Mouse (Mus musculus) regulatory T cell (primary cell): ENCODE results near the gene H2-DMa.

Experiments
- in situ Hi-C: fragments of 300-600 bp; cut with MboI, MseI; formaldehyde crosslinking; loops from one replicate; pipeline ENCODE4 v1.15.1; 2025; ENCODE audit warnings: high pct_unique_total_duplicates

The H2-DMa gene

DNA sequence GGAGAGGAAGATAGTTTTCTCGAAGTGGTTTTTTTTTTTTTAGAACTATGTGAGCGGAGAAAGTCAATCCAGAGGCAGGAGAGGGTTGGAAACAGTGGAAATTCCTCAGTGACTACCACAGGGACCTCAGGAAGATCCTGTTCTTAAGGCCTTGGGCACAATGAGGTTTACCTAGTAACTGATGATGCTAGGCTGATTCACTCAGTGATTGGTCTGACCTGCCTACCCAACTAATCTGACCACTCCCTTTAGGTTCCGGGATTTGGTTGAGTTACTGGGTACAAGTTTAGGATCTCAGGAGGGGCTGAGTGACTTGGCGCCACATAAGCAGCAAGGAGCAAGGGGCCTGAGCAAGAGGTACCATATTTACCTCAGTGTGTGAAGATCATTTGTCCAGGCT is 33.6 kb downstream of the H2-DMa start, which contains the start of gene H2-DMb1:
TSS of gene H2-DMb1 (plus strand) at position 150 of the 400 bp plus-strand sequence.
- in situ Hi-C loops, result no loop called here

GRCm38 (mm10) chr17:34155534-34155933 is 36.2 kb downstream of the H2-DMa start:
- in situ Hi-C loops, result no loop called here

DNA sequence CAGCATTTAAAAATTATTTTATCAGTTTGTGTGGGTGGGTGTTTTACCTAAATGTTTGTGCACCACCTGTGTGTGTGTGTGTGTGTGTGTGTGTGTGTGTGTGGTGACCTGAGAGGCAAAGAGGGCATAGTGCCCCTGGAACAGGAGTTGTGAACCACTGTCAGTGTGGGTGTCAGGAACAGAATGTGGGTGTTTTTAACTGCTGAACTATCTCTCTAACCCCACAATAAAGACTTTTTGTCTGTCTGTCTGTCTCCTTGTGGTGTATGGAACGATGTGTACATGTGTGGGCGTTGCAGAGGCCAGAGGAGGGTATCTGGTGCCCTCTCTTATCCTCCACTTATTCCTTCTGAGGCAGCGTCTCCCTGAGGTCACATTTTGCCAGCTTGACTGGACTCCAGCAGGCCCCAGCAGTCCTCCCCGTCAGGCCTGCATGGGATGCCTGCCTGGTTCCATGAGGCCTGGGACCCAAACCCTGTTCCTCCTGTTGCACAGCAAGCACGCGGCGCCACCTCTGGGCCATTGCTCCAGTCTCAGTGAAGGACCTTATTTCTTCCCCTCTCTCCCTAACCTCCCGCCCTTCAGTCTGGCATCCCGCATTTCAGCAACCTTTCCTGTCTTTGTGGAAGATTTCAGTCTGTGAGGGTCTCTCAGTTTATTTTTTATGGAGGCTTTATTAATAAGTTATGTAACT is 45.0 kb downstream of the H2-DMa start:
- in situ Hi-C loops, result no loop called here

DNA sequence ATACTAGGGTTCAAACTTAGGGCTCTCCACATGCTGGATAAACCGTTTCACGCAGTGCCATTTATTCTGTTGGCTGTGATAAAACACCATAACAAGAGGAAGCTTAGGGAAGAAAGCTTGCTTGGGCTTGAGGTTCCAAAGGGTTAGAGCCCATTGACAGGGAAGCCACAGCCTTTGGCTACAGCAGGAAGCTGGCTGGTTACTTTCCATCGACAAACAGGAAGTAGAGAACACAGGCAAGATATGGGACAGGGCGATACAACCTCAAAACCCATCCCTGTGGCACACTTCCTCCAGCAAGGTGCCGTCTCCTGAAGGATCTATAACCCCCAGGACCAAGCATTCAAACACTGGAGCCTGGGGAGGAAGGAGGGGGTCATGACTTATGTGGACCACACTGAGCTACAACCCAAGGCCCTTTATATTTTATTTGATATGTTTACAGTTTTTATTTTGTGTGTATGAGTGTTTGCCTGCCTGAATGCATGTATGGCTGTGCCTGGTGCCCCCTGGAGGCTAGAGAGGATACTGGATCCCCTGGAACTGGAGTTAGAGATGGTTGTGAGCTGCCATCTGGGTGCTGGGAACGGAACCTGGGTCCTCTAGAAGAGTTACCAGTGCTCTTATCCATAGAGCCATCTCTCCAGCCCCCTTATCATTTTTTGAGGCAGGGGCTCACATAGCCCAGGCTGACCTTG is 45.8 kb downstream of the H2-DMa start:
- in situ Hi-C loops, result loop anchor here (5.0 kb wide), 2 partner anchors 33 to 73 kb away; partner anchors contain the start of gene H2-Oa

DNA sequence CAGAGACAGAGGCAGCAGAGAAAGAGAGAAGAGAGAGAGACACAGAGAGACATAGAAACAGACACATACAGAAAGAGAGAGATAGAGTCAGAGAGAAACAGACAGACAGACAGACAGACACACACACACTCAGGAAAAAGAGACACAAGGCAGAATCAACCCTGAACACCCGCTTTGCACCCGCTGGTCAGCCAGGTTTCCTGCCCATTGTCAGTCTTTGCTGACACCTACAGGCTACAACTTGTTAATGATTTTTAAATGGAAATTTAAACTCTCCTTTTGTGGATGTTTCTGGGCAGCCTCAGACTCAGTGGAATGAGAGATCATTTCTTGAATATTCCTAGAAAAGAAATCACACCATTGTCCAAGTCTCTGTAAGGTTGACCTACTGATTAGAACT is 49.9 kb downstream of the H2-DMa start:
- in situ Hi-C loops, result loop anchor here (5.0 kb wide), 2 partner anchors 37 to 77 kb away; partner anchors contain the start of gene H2-Oa

DNA sequence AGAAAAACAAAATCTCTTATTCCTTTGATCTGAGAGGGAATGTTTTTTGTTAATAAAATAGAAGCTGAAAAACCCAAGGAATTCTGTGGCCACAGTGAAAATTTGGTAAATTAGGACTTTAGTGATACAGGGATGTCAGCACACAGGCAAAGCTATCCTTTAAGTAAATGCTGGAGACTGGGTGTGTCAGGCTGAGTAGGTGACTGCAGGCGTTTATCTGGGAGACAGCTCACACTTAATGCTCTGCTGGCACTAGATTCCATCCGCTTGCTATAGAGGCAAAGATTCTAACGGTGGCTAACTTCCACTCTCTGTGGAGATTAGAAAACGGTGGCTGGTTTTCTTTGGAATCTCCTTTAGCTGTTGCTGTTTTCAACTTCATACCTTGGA is 51.1 kb downstream of the H2-DMa start:
- in situ Hi-C loops, result loop anchor here (5.0 to 10.0 kb wide), 3 partner anchors 42 to 234 kb away; partner anchors contain the start of gene H2-Ob

DNA sequence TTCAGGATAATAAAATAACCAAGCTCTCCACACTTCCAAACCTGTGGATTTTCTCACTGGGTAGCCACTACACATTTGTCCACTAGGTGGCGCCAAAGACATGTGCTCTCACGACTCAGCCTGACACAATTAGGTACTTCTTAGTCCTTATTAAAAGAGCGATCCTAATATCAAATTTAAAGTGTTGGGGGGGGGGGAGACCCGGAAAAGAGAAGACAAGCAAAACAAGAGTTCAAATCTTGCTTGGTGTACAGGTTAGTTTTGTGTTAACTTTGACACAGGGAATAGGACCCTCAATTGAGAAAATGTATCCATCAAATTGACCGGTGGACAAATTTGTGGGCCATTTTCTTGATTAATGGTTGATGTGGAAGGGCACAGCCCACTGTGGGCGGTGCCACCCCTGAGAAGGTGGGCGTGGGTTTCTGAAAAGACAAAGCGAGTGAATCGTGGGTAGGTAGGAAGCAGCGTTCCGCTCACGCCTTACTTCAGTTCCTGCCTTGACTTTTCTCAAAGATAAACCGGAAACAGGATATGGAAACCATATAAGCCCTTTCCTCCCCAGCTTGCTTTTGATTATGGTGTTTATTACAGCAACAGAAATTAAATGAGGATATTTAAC is 51.6 kb downstream of the H2-DMa start:
- in situ Hi-C loops, result loop anchor here (5.0 to 10.0 kb wide), 3 partner anchors 41 to 234 kb away; partner anchors contain the start of gene H2-Ob

DNA sequence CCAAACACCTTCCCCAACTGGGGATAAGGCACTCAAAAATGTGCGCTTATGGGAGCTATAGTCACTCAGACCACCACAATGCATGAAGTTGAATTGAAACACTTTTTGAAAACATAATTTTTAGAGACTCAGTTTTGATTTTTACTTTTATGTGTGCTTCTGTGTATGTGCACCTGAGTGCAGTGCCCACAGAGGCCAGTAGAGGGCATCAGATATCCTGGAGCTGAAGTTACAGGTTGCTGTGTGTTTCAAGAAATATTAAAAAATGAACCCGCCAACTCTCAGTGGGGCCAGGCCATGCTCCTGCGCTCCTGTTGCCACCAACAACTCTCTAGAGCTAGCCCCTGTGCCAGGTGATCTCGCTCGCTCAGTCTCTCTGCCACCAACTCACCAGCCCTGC is 53.2 kb downstream of the H2-DMa start:
- in situ Hi-C loops, result loop anchor here (5.0 to 10.0 kb wide), 3 partner anchors 40 to 232 kb away; partner anchors contain the start of gene H2-Ob

- in situ Hi-C loops, result loop anchor here (5.0 to 10.0 kb wide), 3 partner anchors 38 to 231 kb away; partner anchors contain the start of gene H2-Ob
Observed at GRCm38 (mm10) chr17:34174075-34174474, 54.7 kb downstream of the H2-DMa start.

DNA sequence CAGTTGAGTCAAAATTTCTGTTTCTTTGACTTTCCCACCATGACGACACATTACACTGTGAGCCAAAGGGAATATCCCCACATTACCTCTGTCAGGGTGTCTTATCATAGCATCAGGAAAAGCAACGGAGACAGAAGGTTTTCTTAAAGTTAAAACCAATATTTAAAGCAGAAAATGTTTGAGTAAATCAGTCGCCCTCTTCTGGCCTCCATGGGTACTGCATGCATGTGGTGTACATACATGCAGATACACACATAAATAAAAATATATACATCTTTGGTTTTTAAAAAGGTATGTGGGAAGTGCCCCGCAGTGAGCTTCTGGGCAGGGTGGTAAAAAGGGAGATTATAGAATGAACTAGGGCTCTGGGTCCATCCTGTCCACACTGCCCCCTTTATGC is 57.8 kb downstream of the H2-DMa start:
- in situ Hi-C loops, result loop anchor here (10.0 kb wide), 1 partner anchor 228 kb away; no protein-coding TSS in a partner anchor

DNA sequence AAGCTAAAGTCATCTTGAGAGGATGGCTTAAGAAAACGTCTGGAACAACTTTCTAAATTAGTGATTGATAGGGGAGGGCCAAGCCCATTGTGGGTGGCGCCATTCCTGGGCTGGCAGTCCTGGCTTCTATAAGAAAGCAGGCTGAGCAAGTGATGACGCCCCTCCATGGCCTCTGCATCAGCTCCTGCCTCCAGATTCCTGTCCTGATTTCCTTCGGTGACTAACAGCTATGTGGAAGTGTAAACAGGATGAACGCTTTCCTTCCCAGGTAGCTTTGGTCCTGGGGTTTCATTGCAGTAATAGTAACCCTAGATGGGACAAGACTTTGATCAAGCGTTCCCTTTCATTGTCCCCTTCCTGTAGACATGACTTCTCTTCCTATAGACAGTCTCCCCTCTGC is 59.7 kb downstream of the H2-DMa start:
- in situ Hi-C loops, result loop anchor here (10.0 kb wide), 1 partner anchor 226 kb away; no protein-coding TSS in a partner anchor

DNA sequence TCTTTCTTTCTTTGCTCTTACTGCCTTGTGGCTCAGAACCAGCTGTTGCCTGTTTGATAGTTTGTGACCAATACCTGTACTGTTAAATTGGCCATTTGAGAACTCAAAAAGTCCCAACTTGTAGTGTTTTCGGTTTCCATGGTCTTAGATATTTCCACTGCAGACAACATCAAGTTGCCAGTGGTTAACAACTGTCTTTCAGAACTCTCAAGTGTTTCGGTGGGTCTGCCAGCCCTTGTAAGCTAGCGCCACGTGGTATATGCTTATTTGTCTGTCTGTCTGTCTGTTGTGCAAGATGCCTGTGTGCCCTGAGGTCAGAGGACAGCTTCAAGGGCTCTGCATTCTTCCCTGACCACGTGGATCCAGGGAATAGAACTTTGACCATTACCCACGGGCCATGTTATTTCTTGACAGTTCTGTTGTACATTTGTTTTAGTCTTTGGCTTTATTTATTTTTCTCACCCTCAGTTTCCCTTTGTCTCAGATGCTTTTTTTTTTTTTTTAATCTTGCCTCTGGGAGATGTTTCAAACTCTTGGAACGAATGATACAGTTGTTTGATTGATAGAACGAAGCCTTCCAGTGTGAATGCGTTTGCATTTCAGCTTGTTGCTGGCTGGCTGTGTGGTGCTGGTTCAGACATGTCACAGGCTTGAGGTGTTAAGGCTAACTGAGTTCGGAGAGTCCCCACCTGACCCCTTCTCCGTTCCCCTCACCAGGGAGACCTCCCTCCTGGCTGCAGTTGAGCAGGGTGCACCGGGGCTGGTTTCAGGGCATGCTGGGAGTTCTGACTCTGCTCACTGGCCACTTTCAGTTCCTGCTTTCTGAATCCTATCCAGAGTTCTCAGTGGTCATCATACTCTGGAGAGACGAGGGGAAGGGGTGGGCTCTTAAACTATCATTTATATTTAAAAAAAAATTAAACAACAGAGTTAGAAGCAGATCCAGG is 60.8 kb downstream of the H2-DMa start:
- in situ Hi-C loops, result loop anchor here (10.0 kb wide), 1 partner anchor 225 kb away; no protein-coding TSS in a partner anchor

GRCm38 (mm10) chr17:34183564-34184219 is 64.4 kb downstream of the H2-DMa start:
- in situ Hi-C loops, result no loop called here

DNA sequence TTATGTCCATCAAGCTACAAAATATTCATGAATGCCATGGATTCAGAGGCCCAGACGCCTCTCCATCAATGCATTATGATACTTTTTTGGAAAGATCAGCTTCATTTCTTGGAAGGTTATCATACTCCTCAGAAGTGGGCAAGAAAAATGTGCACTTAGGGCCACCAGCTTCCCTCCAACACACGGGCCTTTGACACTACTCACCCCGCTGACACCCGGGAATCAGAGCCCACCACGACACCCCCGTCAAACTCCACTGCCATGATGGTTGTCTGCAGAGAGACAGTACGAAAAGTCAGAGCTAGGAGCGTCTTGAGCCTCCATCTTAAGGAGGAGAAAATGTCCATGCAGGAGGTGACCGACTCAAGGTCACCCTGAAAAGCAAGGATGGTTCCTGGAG is 66.2 kb downstream of the H2-DMa start:
- in situ Hi-C loops, result no loop called here

DNA sequence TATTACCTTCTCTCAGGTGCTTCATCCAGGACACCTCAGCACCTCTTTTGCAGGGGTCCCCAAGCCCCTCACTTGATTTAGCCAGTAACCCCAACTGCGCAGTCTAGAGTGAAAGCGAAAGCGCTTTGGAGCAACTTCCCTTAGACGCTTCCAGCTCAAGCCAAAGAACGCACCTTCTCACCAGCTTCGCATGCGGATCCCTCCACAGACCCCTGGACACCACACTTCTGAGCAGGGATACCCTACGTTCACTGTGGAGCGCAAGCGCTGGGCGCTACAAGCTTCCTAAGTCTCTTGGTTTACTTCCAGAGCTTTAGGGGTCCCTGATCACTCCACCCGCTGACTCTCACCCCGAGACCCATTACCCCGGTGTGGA is 67.5 kb downstream of the H2-DMa start:
- in situ Hi-C loops, result no loop called here

- in situ Hi-C loops, result no loop called here
Observed at GRCm38 (mm10) chr17:34187261-34187916, 68.0 kb downstream of the H2-DMa start, which contains the start of the genes Tap1 and Psmb9. Gene Tap1, plus strand, starts transcription at chr17:34187553. Gene Psmb9, minus strand, starts transcription at chr17:34187764.

DNA sequence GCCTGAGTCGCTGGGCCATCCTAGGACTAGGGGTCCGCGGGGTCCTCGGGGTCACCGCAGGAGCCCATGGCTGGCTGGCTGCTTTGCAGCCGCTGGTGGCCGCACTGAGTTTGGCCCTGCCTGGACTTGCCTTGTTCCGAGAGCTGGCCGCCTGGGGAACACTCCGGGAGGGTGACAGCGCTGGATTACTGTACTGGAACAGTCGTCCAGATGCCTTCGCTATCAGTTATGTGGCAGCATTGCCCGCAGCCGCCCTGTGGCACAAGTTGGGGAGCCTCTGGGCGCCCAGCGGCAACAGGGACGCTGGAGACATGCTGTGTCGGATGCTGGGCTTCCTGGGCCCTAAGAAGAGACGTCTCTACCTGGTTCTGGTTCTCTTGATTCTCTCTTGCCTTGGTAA is 68.7 kb downstream of the H2-DMa start:
- in situ Hi-C loops, result no loop called here
